Mouse (Mus musculus) G1E (cell line): ENCODE data around the gene Masp1.

Experiments used
- CTCF ChIP-seq: IDR thresholded peaks from 2 replicates; pipeline ENCODE4 v1.5.1; 2012; ENCODE audit warnings: low read depth, low read length, inconsistent platforms, mixed read lengths
- GATA1 ChIP-seq: IDR thresholded peaks from 2 replicates; pipeline ENCODE4 v1.6.1; 2012; ENCODE audit warnings: borderline replicate concordance, low read length, inconsistent platforms, mixed read lengths
- GATA2 ChIP-seq: IDR thresholded peaks from 2 replicates; pipeline ENCODE4 v1.6.1; 2012; ENCODE audit warnings: low read depth, low read length, inconsistent platforms, borderline replicate concordance
- POLR2AphosphoS5 ChIP-seq: IDR thresholded peaks from 2 replicates; pipeline ENCODE4 v1.6.1; 2012; ENCODE audit warnings: low read depth, low read length, inconsistent platforms; ENCODE audit not compliant: insufficient replicate concordance

DNA sequence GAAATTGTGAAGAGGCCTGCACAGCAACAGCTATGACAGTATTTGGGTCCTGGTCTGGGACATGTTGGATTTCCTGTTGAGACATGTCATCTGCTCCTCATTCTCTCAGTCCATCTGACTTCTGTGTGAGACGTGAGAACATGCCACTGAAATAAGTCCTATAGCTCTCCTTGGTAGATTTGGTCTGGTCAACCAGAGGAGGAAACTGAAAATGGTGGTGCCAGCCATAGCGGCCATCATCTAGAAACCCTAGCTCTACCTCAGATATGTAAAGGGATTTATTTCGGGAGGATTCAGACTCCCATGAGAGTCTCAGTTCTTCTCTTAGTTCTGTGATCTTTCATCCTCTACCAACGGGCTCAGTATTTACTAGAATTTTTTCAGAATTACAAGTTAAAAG, 45.0 kb downstream of the Masp1 start:
- TF ChIP-seq GATA1 (no peak), CTCF (no peak), GATA2 (no peak), POLR2AphosphoS5 (no peak)
